Mouse (Mus musculus) adrenal gland, adult 8-10 months (tissue): ENCODE results near the gene Mertk. TPM values are rescaled to one million over a fixed set of nuclear protein-coding genes. Genes with fewer than 3 reads are reported as not detected.

Experiments used
- DNase-seq: peaks from one replicate; pipeline ENCODE4 v3.0.0; 2022
- total RNA-seq, 4 experiments: library from RNA; stranded (reverse); gene quantifications; 2 replicates each; pipeline ENCODE4 v1.2.4; 2022

The Mertk gene
- total RNA-seq, 4 experiments from 2014 or later = 9.6 to 19.3 (median 12.6) TPM

DNA sequence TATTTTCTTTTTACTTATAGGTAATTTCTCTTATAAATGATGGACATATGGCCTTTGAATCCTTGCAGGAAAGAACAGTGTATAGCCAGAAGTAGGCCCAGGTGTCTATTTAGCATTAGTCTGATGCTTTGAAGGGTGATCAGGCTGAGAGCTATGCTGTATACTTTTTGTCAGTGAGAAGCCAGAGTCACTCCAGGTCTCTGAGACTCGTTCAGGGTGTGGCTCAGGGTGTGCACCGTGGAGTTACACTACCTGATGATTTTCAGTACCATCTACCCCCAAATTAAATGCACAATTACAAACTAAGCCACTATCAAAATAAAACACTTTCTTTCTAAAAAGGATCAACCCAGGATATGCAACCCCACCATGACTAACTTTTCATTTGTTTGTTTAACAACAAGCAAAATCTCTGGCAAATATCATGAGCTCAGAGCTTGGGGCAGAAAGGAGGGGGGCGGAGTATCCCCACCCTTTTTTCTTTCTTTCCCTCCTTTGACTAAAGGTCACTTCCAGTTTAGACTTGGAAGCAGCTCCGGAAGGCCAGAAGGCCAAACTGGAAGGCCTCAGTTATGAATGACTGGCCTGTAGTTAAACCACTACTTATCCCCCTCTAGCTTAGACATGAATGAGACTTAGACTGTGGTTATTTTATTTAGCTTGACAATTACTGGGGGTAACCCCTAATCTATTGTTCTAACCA lies 69.9 kb downstream of the Mertk start:
- DNase-seq = no peak

DNA sequence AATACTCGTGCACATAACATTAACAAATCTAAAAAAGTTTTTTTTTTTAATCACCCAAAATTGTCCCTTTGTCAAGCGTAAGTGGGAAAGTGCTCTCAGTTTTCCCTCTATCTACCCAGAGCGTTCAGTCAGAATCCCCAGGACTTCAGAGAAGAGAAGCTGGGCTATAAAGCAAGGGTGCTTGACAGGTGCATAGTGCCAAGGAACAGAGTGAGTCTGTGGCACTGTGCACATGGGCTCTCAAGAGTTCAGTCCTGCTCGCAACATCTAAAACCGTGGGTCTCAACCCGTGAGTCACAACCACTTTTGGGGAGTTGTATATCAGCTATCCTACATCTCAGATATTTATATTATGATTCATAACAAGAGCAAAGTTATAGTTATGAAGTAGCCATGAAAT lies 71.8 kb downstream of the Mertk start:
- no peak for DNase-seq

DNA sequence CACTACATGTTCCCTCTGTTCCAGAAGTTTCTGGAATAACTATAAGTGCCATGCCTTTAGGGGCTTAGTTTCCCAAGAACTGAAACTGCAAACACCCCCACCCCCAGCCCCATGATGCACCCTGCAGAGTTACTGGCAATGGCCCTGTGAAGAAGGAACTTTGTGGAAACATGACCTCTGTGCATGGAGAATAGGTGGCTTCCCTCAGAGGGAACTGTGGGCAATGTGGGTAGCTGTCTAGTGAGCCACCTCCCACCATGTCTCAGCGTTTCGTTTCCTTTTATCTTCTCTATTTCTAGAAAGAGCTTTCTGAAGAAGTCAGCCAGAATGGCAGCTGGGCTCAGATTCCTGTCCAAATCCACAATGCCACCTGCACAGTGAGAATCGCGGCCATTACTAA lies 72.3 kb downstream of the Mertk start:
- no peak for DNase-seq

DNA sequence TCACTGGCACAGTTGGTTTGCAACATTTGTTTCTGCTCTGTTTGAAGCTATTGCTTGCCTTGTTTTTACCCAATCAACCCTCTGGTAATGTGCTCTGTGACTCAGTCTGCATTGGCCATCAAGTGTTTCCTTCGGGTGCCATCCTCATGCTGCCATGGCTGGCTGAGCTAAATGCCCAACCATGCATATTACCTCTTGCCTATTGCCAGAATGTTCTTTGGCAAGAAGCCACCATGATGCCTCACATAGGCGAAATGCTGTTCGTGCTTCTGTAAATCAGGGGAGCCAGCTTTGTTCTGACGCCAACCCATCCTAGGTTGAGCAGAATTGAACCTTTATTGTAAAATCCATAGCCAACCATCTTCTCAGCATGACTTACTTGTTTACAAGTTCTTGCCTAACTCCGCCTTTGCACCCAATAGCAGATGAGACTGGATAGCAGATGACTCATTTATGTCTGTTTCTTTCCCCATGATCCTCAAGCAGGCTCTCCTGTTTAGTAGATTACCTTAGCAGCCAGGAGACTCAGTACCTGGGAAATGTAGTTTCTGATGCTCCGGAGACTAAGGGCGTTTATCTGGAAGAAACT lies 73.1 kb downstream of the Mertk start:
- no peak for DNase-seq

DNA sequence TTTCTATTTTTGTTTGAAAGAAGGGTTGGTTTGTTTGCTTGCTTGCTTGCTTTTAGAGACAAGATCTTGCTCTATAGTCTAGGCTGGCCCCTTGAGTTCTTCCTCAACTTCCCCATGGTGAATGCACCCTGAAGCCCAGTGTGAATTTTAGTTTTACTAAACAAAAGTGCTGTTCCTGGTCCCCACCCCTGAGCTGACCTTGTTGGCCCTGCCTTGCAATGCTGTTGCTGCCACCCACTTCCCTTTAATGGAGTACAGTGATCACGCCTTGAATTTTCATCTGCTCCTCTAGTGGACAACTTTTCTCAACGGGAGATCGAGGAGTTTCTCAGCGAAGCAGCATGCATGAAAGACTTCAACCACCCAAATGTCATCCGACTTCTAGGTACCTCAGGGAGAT lies 83.5 kb downstream of the Mertk start:
- no peak for DNase-seq

DNA sequence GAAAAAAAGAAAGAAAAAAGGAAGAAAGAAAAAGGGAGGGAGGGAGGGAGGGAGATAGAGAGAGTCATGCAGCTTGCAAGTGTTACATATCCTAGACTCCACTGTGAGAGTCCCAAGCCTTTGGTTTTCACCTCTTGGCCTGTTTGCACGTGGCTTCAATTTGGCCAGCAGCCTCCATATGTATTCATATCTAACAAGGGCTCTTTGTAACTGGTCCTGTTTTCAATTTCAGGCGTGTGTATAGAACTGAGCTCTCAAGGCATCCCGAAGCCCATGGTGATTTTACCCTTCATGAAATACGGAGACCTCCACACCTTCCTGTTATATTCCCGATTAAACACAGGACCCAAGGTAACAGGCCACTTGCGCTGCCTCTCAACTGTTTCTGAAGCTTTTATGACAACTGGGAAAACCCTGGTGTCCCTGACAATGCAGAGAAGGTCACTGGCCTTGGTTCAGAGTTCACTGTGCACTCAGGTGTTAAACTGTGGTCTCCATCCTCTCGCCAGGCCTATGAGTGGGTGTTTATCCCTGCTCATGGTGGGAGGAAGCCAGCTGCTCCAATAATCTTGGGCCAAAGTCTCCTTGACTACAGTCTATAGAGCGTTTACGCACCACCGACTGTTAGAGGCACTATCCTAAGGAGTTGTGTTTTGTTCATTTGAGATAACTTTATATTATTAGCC lies 85.0 kb downstream of the Mertk start:
- no peak for DNase-seq

DNA sequence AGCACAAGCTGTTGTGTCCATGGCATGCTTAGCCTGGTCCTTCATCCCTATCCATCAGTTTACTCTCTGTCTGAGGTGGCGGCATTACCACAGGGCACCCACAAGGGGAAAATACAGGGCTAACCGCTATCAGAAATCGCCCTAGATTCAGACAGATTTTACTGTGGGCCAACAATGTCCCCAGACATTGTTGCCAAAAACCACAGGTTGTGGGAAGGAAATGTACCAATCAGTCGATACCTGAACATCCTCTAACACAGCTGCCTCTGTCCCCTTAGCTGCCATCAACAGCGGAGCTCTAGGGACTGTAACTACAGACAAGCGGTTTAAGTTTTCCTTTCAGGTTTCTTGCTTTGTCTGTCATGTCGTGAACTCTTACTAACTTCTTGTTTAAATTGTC lies 86.1 kb downstream of the Mertk start:
- DNase-seq = no peak

DNA sequence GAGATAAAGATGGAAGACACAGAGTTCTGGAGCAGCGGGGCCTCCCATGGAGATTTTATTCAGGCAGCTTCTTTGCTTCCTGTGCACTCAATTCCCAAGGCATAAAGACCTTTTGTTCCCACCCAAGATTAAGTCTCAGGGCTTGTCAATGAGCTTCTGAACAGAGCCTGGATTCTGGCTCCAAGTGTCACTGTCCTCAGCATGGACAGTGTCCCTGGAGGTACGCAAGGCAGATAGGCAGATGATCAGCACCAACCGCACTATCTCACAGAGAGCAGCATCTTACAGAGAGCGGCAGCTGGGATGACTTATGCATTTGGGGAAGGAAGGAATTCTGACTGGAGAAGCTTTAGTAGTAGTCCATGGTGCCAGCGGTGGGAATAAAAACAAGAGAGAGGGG lies 87.6 kb downstream of the Mertk start:
- no peak for DNase-seq

DNA sequence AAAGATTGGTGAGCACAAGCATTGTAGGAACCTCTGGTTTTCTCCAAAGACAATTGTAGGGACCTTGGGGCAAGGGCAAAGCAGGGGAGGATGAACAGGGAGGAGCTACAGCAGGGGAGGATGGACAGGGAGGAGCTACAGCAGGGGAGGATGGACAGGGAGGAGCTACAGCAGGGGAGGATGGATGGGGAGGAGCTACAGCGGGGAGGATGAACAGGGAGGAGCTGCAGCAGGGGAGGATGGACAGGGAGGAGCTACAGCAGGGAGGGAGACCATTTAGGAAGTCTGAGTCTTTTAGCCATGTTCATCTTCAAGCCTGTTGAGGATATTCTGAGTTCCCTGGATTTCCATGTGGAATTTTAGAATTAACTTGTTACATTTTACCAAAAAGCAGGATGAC lies 88.0 kb downstream of the Mertk start:
- DNase-seq = no peak

DNA sequence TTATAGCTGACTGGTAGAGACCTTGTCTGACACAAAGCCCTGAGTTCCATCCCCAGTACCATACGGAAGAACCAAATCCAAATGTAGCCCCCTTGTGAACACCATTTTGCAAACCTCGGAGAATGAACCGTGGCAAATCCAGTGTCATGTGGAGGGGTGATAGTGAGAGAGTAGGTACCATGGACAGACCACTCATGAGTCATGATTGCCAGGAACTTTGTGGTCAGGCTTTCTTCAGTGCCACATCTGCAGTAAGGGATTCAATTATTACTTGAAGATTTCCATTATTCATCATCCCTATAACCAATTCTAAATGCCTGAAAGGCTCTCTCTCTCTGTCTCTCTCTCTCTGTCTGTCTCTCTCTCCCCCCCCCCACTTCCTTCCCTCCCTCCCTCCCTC lies 89.0 kb downstream of the Mertk start:
- no peak for DNase-seq

DNA sequence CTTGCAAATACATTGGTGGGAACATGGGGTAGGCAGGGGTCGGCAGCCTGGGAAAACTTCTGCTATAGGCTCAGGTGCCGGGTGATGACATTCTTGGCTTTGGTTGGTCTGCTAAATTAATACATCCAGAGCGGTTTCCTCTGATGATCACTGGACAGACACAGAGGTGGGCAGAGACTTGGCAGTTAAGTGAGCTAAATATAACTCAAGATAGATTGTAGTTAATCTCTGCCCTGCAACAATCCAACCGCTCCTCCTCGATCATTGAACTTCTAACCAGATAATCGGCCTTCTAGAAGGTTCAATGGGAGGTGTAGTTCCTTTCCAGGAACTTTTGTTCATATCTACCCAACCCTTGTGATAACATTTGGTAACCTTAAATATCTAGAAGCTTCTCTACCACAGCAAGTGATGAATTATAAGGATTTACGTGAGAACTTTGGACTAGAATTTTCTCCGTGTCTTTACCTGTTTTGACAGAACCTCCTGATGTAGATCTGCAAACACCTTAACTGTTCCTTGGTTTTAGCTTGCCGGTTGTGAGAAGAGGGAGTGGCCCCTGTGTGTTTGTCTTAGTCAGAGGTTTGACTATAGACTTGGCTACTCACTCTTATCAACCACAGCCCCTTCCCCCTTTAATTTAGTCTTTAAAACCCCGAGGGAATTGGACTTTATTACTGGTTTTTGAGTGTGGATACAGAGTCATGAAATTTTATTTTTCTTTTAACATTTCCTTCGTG lies 92.3 kb downstream of the Mertk start:
- DNase-seq = no peak

DNA sequence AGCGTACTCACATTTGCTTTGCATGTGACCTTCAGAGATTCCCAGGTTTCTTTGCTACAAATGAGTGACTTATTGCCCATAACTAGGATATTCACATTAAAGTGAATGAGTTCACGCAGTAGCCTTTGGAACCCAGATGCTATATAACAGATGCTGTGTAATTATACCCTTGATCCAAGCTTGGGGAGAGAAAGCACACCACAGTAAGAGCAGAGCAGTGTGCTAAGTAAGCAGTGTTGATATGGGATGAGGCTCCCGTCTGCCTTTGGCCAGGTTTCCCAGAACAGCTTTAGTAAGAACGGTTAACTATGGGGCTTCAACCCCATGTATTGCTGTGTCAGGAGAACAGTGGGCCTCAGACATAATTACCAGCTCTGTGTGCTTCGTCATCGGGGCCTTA lies 95.2 kb downstream of the Mertk start:
- DNase-seq = no peak

DNA sequence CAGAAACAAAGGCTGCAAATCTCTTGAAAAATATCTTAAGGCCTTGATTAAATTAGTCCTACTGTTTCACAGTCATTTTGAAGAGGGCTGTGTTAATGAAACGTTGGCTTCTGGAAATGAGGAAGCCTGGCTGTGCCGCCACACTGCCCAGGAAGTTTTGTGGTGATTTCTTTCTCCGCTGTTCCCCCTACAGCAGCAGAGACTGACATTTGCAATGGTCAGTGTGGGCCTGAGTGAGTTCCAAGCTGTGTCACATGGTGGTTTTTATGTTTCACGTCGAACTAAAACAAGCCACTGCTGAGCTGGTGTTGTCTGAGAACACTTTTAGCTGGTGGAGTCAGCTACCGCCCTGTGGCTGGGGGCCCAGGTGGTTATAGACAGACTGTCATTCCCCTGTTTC lies 97.7 kb downstream of the Mertk start:
- no peak for DNase-seq

DNA sequence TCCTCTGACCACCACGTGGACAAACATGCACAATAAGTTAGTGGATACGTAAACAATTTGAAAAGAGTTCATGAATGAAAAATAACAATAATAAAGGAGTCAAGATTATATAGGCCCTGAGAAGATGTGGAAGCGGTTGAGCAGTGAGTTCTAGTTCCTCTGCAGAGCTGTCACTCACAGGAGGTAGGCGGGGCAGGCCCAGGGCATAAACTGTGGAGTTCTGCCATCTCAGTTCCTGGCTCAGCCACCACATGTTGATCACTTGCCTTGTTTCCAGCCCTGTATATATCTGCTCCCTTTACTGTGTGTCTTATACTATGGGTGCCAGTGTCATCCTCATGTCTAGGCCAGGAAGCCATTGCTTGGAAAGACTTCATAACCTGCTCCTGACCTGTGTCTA lies 104.7 kb downstream of the Mertk start:
- DNase-seq = no peak

DNA sequence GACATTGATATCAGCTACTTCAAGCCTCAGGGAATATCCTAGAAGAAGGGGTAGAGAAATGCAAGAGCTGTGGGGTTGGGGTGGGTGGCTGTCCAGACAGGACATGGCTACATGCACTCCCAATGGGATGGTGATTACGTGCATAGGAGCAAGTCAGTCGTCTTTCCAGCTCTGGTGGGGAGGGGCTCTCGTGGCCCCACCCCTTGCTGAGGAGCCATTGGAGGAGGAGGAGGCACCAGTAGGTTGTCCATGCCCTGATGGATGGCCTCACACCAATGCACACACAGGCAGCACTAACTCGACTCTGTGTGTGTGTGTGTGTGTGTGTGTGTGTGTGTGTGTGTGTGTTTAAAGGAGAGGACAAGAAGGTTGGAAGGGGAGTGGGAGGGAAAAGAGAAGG lies 106.6 kb downstream of the Mertk start:
- no peak for DNase-seq

DNA sequence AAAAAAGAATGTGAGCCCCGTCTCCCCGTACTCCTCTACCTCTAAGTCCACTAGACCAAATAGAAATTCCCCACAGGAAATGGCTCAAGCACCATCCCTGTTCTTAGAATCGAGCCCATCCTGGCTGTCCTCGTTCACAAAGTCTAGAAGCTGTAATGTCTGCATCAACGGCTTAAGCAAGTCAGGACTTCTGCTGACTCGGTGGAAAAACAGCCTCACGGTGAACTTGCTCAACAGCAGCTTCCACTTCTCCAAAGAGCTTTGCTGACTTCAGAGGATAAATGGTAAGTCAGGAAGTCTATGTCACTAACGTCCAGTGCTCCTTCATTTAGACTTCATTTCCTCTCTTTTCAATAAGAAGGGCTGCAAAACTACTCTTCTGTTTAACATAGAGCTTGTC lies 107.8 kb downstream of the Mertk start:
- no peak for DNase-seq

DNA sequence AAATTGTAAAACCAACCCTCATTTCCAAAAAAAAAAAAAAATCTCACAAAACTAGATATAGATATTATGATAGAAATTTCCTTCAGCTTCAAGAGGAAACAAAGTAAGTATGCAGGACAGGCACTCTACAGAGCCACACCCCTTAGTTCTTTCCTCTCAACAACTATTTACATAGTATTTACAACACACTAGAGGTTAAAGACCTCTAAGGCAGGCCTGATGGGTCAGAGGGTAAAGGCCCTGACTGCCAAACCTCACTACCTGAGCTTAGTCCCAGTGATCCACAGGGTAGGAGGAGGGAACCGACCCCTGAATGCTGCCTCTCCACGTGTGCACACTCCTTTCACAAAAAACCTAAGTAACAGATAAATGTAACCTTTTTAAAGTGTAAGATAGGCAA lies 114.0 kb downstream of the Mertk start:
- DNase-seq = no peak

DNA sequence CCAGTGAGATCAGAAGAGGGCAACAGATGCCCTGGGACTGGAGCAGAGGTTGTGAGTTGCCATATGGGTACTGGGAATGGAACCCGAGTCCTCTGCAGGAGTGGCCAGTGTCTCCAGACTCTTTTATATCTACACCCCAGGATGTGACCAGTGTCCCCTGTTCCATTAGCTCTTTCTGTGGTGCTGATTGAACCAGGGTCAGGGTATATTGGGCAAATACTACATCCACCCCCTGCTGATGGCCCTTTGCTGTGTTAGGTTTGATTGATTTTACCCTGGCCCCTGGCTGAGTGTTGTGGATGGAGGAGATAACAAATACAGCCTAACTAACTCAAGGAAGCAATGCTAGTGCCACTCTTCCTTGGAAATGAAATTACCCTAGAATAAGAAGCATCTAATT lies 117.6 kb downstream of the Mertk start:
- no peak for DNase-seq

DNA sequence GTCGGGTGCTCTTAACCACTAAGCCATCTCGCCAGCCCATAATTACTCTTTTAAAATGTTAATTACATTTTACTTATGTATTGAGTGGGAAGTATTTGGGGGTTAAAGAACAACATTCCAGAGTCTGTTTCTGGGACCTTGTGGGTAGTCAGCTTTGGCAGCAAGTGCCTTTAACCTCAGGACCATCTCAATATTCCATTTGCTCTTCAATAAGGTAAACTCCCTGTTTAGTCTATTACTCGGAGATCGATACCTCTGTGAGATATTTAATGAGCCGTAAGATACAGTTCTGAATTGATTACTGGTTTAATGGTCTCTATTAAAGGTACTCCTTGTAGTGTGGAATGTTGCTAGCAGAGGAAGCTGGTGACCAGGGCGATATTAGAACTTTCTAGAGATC lies 118.2 kb downstream of the Mertk start:
- DNase-seq = no peak

DNA sequence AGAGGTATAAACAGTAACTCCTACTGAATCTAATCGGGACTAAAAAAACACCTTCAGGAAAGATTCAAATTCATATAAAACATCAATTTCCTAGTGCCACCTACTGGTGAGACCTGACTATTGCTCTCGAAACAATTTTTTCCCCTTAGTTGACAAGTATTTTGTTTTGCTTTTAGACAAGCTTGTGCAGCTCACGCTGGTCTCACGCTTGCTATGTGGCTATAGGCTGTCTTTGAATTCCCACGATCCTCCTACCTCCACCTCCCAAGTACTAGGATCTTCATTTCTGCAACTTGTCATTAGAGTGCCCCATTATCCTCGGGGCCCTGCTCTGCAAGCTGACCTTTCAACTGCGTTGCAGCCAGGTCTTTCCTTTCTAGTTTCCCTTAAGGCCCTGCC lies 118.6 kb downstream of the Mertk start:
- no peak for DNase-seq

DNA sequence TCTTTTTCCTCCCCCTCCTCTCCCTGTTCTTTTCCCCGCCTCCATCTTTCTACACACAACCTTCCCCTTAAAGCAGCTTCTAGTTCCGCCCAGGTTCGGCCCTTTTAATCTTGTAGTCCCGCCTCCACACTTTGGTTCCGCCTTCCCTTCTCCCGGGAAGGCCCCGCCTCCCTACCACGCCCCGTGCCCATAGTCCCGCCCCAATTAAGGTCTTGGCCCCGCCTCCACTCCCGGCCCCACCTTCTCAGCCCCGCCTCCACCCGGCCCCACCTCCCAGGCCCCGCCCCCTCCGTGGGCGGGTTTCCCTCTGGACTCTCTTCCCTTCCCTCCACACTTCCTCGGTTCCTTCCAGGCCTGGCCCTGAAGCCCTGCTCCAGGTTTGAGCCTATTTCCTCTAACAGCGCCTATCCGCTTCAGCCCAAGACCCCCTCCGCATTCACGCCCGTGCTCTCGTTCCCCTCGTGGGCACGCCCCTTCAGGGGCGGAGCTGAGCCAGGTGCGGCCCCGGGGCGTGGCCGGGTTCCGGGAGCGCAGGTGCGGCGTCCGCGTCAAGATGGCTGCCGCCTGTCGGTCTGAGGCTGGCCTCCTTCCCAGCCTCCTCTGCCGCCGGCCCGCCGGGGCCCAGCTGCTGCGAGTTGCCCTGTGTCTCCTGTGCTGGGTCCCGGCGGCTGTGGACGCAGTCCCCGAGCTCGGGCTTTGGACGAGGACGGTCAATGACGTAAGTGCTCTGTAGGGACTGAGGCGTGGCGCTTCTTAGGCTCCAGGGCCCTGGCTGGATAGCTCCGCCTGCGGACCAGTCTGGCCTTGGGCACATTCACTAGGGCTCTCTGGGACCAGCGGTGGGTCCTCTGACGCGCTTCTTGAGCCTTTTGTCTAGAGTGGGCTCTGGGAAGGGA lies 119.3 kb downstream of the Mertk start, which contains the start of gene Tmem87b:
TSS of gene Tmem87b (plus strand) at position 333 of the 896 bp plus-strand sequence.
- peak; percentile 93 for DNase-seq

DNA sequence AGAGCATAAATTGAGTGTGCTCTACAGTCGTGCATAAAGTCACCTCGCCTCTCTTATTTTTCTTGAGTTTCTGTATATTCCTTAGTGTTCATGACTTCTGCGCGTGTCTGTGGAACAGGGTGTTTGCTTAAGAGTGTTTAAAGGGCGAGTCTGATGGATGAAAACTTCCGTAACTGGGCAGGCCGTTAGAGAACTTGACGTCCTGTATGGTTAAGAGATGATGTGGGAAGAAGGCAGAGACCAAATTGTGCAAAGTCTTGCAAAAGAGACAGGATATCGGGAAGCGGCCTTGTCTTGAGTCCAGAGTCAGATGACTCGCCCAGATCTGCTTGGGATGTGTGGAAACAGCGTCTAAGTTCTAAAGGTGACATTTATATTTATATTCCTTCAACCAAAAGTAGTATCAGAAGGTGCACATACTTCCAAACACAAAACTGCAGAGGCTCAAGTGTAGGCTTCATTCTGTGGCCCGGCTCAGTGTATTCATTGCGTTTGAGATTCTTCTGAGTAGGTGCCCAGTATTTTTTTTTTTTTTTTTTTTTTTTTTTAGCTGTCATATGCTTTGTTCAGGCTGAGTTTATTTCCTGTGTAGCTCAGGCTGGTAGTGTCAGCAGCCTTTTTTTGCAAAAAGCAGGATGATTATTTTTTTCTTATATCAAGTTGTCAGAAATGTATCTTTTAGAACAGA lies 120.3 kb downstream of the Mertk start:
- peak; percentile 34 for DNase-seq
